ENCODE assay signal across 31 mouse cellular contexts in genomic region chr16:96039538-96039937, GRCm38 (mm10). TPM values are rescaled to one million over a fixed set of nuclear protein-coding genes. Genes with fewer than 3 reads are reported as not detected.
DNase-seq lines count a peak whose midpoint lies in the region; ATAC-seq and TF ChIP-seq lines count a peak whose summit lies in the region.
"Had no signal": no experiment of that assay in that cellular context is flagged by ENCODE, and none has a peak within 500 bp of the region (broad histone marks: within the 10 kb centered on the region; RNA-seq: fewer than 3 reads in every experiment).

No protein-coding gene starts in this region.

- no peak overlapping the region for H3K9ac ChIP-seq in hindbrain, postnatal 0 days (replicated peaks; ENCODE audit: low read length)
- H3K9ac ChIP-seq in midbrain, embryonic 14.5 days (replicated peaks; ENCODE audit: low read length), result no peak overlapping the region
- no peak overlapping the region for H3K9ac ChIP-seq in midbrain, embryonic 11.5 days (ENCODE audit: low read length)
- H3K9ac ChIP-seq: embryonic facial prominence, embryonic 15.5 days; limb, embryonic 13.5 days; liver, embryonic 12.5 days; liver, postnatal 0 days; midbrain, embryonic 12.5 days; neural tube, embryonic 12.5 days; stomach, embryonic 15.5 days had no signal

- no peak overlapping the region for H3K4me2 ChIP-seq in hindbrain, postnatal 0 days (ENCODE audit: low read depth, low read length)
- no peak overlapping the region for H3K4me2 ChIP-seq in midbrain, embryonic 14.5 days (ENCODE audit: low read length)
- H3K4me2 ChIP-seq in midbrain, embryonic 11.5 days, result no peak overlapping the region
- H3K4me2 ChIP-seq: embryonic facial prominence, embryonic 15.5 days; heart, embryonic 11.5 days; hindbrain, embryonic 13.5 days; limb, embryonic 13.5 days; liver, embryonic 12.5 days; midbrain, embryonic 12.5 days; neural tube, embryonic 12.5 days; stomach, embryonic 15.5 days had no signal

- H3K4me1 ChIP-seq in hindbrain, postnatal 0 days (ENCODE audit: insufficient read depth, low read length), result no peaks in the 10 kb centered on the region
- H3K4me1 ChIP-seq in hindbrain, embryonic 10.5 days (replicated peaks), result no peaks in the 10 kb centered on the region
- no peaks in the 10 kb centered on the region for H3K4me1 ChIP-seq in midbrain, embryonic 14.5 days (ENCODE audit: control insufficient read depth, insufficient read depth, low read length)
- no peaks in the 10 kb centered on the region for H3K4me1 ChIP-seq in midbrain, embryonic 11.5 days (ENCODE audit: control insufficient read depth, insufficient read depth, low read length)
- H3K4me1 ChIP-seq: embryonic facial prominence, embryonic 10.5 days; embryonic facial prominence, embryonic 15.5 days; hindbrain, embryonic 13.5 days; limb, embryonic 13.5 days; liver, embryonic 12.5 days; midbrain, embryonic 12.5 days; neural tube, embryonic 12.5 days; stomach, embryonic 15.5 days had no signal

- no peaks in the 10 kb centered on the region for H3K27me3 ChIP-seq in hindbrain, postnatal 0 days (ENCODE audit: insufficient read depth, low read length)
- no peaks in the 10 kb centered on the region for H3K27me3 ChIP-seq in hindbrain, embryonic 10.5 days (ENCODE audit: insufficient read depth, poor library complexity, severe bottlenecking)
- H3K27me3 ChIP-seq in midbrain, embryonic 14.5 days (ENCODE audit: control insufficient read depth, insufficient read depth, low read length), result no peaks in the 10 kb centered on the region
- no peaks in the 10 kb centered on the region for H3K27me3 ChIP-seq in midbrain, embryonic 11.5 days (ENCODE audit: control insufficient read depth, insufficient read depth, low read length)
- H3K27me3 ChIP-seq: embryonic facial prominence, embryonic 15.5 days; hindbrain, embryonic 13.5 days; limb, embryonic 13.5 days; liver, embryonic 12.5 days; midbrain, embryonic 12.5 days; neural tube, embryonic 12.5 days; stomach, embryonic 15.5 days had no signal

- H3K4me3 ChIP-seq in hindbrain, postnatal 0 days (ENCODE audit: low read length), result no peak overlapping the region
- H3K4me3 ChIP-seq in hindbrain, embryonic 10.5 days, result no peak overlapping the region
- no peak overlapping the region for H3K4me3 ChIP-seq in midbrain, embryonic 14.5 days (replicated peaks; ENCODE audit: low read depth, low read length)
- H3K4me3 ChIP-seq in midbrain, embryonic 11.5 days (ENCODE audit: low read depth, low read length), result no peak overlapping the region
- H3K4me3 ChIP-seq: embryonic facial prominence, embryonic 10.5 days; embryonic facial prominence, embryonic 15.5 days; gastrocnemius, adult 2 months; hindbrain, embryonic 13.5 days; limb, embryonic 13.5 days; liver, embryonic 12.5 days; midbrain, embryonic 12.5 days; myocyte; neural tube, embryonic 12.5 days; stomach, embryonic 15.5 days had no signal

- peak; percentile 43; the same call in 1 of the 2 replicates for ATAC-seq in hindbrain, postnatal 0 days
- ATAC-seq in midbrain, embryonic 14.5 days (ENCODE audit: low FRiP score, low TSS enrichment), result no peak
- ATAC-seq in midbrain, embryonic 11.5 days (ENCODE audit: low FRiP score), result no peak
- ATAC-seq: CD4-positive, CD25-positive, alpha-beta regulatory T cell, adult 4 months; intestine, postnatal 0 days; liver, embryonic 12.5 days; liver, postnatal 0 days had no signal

- H3K27ac ChIP-seq in hindbrain, postnatal 0 days, result no peak overlapping the region
- H3K27ac ChIP-seq in hindbrain, embryonic 10.5 days, result no peak overlapping the region
- no peak overlapping the region for H3K27ac ChIP-seq in midbrain, embryonic 14.5 days (replicated peaks; ENCODE audit: low read depth, low read length)
- H3K27ac ChIP-seq in midbrain, embryonic 11.5 days (ENCODE audit: low read depth, low read length), result no peak overlapping the region
- H3K27ac ChIP-seq: embryonic facial prominence, embryonic 10.5 days; embryonic facial prominence, embryonic 15.5 days; gastrocnemius, adult 2 months; hindbrain, embryonic 13.5 days; limb, embryonic 13.5 days; liver, embryonic 12.5 days; midbrain, embryonic 12.5 days; neural tube, embryonic 12.5 days; stomach, embryonic 15.5 days had no signal

- 36% methylated on average over 6 of the region's 6 CpGs for WGBS in hindbrain, postnatal 0 days
- WGBS in hindbrain, embryonic 10.5 days, result 73% methylated on average over 6 of the region's 6 CpGs
- WGBS in midbrain, embryonic 14.5 days, result 50% methylated on average over 6 of the region's 6 CpGs
- WGBS in midbrain, embryonic 11.5 days, result 65% methylated on average over 6 of the region's 6 CpGs

- H3K9me3 ChIP-seq in hindbrain, postnatal 0 days (ENCODE audit: low read length), result no peaks in the 10 kb centered on the region
- no peaks in the 10 kb centered on the region for H3K9me3 ChIP-seq in hindbrain, embryonic 10.5 days
- no peaks in the 10 kb centered on the region for H3K9me3 ChIP-seq in midbrain, embryonic 14.5 days (ENCODE audit: control insufficient read depth, low read length)
- no peaks in the 10 kb centered on the region for H3K9me3 ChIP-seq in midbrain, embryonic 11.5 days (ENCODE audit: control insufficient read depth, low read length)
- H3K9me3 ChIP-seq: embryonic facial prominence, embryonic 10.5 days; embryonic facial prominence, embryonic 15.5 days; hindbrain, embryonic 13.5 days; limb, embryonic 13.5 days; liver, embryonic 12.5 days; midbrain, embryonic 12.5 days; neural tube, embryonic 12.5 days; stomach, embryonic 15.5 days had no signal

- peaks cover 66% of the 10 kb centered on the region for H3K36me3 ChIP-seq in hindbrain, postnatal 0 days (ENCODE audit: insufficient read depth, low read length)
- H3K36me3 ChIP-seq in hindbrain, embryonic 10.5 days, result peaks cover 100% of the 10 kb centered on the region
- H3K36me3 ChIP-seq in midbrain, embryonic 14.5 days (ENCODE audit: control insufficient read depth, insufficient read depth, low read length), result peaks cover 98% of the 10 kb centered on the region
- peaks cover 39% of the 10 kb centered on the region for H3K36me3 ChIP-seq in midbrain, embryonic 11.5 days (ENCODE audit: control insufficient read depth, insufficient read depth, low read length)

- no peak for TF ChIP-seq CTCF in hindbrain, postnatal 0 days (IDR thresholded peaks at IDR 0.05; ENCODE audit: low read depth)

- peak; percentile 37 for DNase-seq in hindbrain, postnatal 0 days (ENCODE audit: low spot score)
- DNase-seq in hindbrain, embryonic 10.5 days (ENCODE audit: low spot score), result no peak
- DNase-seq in midbrain, embryonic 14.5 days, result peak; percentile 46
- DNase-seq in midbrain, embryonic 11.5 days (ENCODE audit: low spot score, missing footprints), result no peak
- DNase-seq in brain, adult 2 months (ENCODE audit: low read depth, low spot score), result peak; percentile 78
- DNase-seq in brain, embryonic 18.5 days (ENCODE audit: low read depth, low spot score), result peak; percentile 12
- no peak for DNase-seq in cerebellum, postnatal 14 days
- DNase-seq: adrenal gland, postnatal 14 days; cerebellum, adult 2 months; cerebellum, postnatal 25 days; gastrocnemius, adult 2 months; gastrocnemius, postnatal 36 days; heart, adult 18-20 months; heart, postnatal 36 days; kidney, adult 9 months; kidney, postnatal 10 days; liver, postnatal 0 days; lung, postnatal 36 days; thymus, postnatal 25 days had no signal

RNA-seq across cellular contexts. Expression of gene Brwd1, which starts 42.8 kb away (rescaled TPM):
- total RNA-seq in hindbrain, postnatal 0 days (2014; rRNA removed), result 128 and 130 TPM in 2 replicates
- 135 and 144 TPM in 2 replicates for polyA plus RNA-seq in hindbrain, postnatal 0 days (2015; fragmentation: Nextera tagmentation; extraction: Ambion mirVana)
- 138 and 164 TPM in 2 replicates for polyA plus RNA-seq in hindbrain, embryonic 10.5 days (2016; fragmentation: Nextera tagmentation; extraction: Ambion mirVana)
- polyA plus RNA-seq in midbrain, embryonic 14.5 days (2014; fragmentation: Nextera tagmentation; extraction: Ambion mirVana), result 338 and 372 TPM in 2 replicates
- 192 and 212 TPM in 2 replicates for polyA plus RNA-seq in midbrain, embryonic 11.5 days (2014; fragmentation: Nextera tagmentation; extraction: Ambion mirVana)

RNA-seq across cellular contexts. Expression of gene Psmg1, which starts 48.8 kb away (rescaled TPM):
- 25.7 and 28.6 TPM in 2 replicates for total RNA-seq in hindbrain, postnatal 0 days (2014; rRNA removed)
- 52.9 and 55.4 TPM in 2 replicates for polyA plus RNA-seq in hindbrain, postnatal 0 days (2015; fragmentation: Nextera tagmentation; extraction: Ambion mirVana)
- polyA plus RNA-seq in hindbrain, embryonic 10.5 days (2016; fragmentation: Nextera tagmentation; extraction: Ambion mirVana), result 99.0 and 103 TPM in 2 replicates
- polyA plus RNA-seq in midbrain, embryonic 14.5 days (2014; fragmentation: Nextera tagmentation; extraction: Ambion mirVana), result 59.8 and 62.4 TPM in 2 replicates
- polyA plus RNA-seq in midbrain, embryonic 11.5 days (2014; fragmentation: Nextera tagmentation; extraction: Ambion mirVana), result 94.6 and 107 TPM in 2 replicates

Comparison
In these comparisons a context has a peak if more than half of its experiments do, and no peak if none do; other contexts are left out.
1. DNase-seq: peak in hindbrain, postnatal 0 days (single experiment), midbrain, embryonic 14.5 days (single experiment), brain, adult 2 months (single experiment) and brain, embryonic 18.5 days (single experiment); none in hindbrain, embryonic 10.5 days (single experiment), midbrain, embryonic 11.5 days (single experiment) and cerebellum, postnatal 14 days (0 of 2).